In the genomic region with DNA sequence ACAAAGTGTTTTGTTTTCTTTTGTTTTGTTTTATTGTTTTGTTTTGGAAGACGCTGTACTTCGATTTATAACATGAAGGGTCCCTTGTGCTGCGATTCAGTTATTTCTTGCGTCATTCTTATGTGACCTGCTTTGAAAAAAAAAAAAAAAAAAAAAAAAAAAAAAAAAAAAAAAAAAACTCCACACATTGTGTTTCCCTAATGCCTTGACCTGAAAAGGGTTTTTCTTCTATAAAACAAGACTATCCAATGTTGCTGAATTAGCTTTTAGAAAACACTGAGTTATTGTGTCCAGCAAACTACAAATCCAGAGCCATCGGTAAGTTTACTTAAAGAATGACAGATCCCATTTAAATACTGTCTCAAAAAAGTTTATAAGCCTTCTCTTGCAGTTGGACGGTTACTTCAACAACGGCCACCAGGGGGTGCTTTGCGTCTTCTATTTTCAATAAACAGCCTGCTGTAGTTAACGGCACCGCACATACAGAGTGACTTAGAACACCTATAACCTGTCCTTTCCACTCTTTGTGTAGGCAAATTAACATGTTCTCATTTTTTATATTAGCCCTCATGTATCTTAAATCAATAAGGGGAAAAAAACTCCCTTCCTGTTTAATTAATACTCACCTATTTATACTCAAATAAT, we compare ENCODE assay signal across 8 mouse cellular contexts.
DNase-seq lines count a peak whose midpoint lies in the region; ATAC-seq lines count a peak whose summit lies in the region.

No protein-coding gene starts in this region.

- H3K9me3 ChIP-seq in liver, embryonic 11.5 days (ENCODE audit: control insufficient read depth, low read length): no peaks in the 10 kb centered on the region
- no peaks in the 10 kb centered on the region for H3K9me3 ChIP-seq in neural tube, embryonic 12.5 days

- H3K27ac ChIP-seq in liver, embryonic 11.5 days (ENCODE audit: low read depth, low read length): no peak overlapping the region
- H3K27ac ChIP-seq in neural tube, embryonic 12.5 days: no peak overlapping the region

- no peak overlapping the region for H3K4me2 ChIP-seq in liver, embryonic 11.5 days
- H3K4me2 ChIP-seq in neural tube, embryonic 12.5 days (replicated peaks): no peak overlapping the region

- no peak overlapping the region for H3K9ac ChIP-seq in liver, embryonic 11.5 days (ENCODE audit: low read depth, low read length)
- H3K9ac ChIP-seq in neural tube, embryonic 12.5 days: no peak overlapping the region

- no peaks in the 10 kb centered on the region for H3K27me3 ChIP-seq in liver, embryonic 11.5 days (replicated peaks; ENCODE audit: control insufficient read depth, insufficient read depth, low read length)
- H3K27me3 ChIP-seq in neural tube, embryonic 12.5 days (replicated peaks): no peaks in the 10 kb centered on the region

- 15% methylated on average over 10 of the region's 10 CpGs for WGBS in liver, embryonic 11.5 days
- 21% methylated on average over 10 of the region's 10 CpGs for WGBS in neural tube, embryonic 12.5 days

- no peaks in the 10 kb centered on the region for H3K4me1 ChIP-seq in liver, embryonic 11.5 days (replicated peaks; ENCODE audit: control insufficient read depth, insufficient read depth, low read length)
- H3K4me1 ChIP-seq in neural tube, embryonic 12.5 days: no peaks in the 10 kb centered on the region

- peak; percentile 75 for ATAC-seq in common myeloid progenitor, adult 5-6 weeks (replicated peaks; ENCODE audit: low read depth, poor library complexity, severe bottlenecking)
- no peak for ATAC-seq in liver, embryonic 11.5 days (replicated peaks; ENCODE audit: low FRiP score)
- peak; percentile 53; the same call in 1 of the 2 replicates for ATAC-seq in neural tube, embryonic 12.5 days (ENCODE audit: low FRiP score, low read depth)

- H3K36me3 ChIP-seq in liver, embryonic 11.5 days (ENCODE audit: control insufficient read depth, insufficient read depth, low read length): no peaks in the 10 kb centered on the region
- no peaks in the 10 kb centered on the region for H3K36me3 ChIP-seq in neural tube, embryonic 12.5 days

- intact Hi-C loops in gastrocnemius, postnatal 14 days (cut with DNase I; ENCODE audit: low total_unique reads): loop anchor here (2.0 kb wide), 1 partner anchor 119 kb away; no protein-coding TSS in a partner anchor

- H3K4me3 ChIP-seq in liver, embryonic 11.5 days (ENCODE audit: low read depth, low read length): no peak overlapping the region
- H3K4me3 ChIP-seq in neural tube, embryonic 12.5 days: no peak overlapping the region

- peak; percentile 22 for DNase-seq in 3134 (ENCODE audit: extremely low read depth, insufficient read length, low spot score)
- peak; percentile 63 for DNase-seq in WW6 (ENCODE audit: low read depth, low spot score)
- peak; percentile 77 for DNase-seq in gastrocnemius, postnatal 14 days
- peak; percentile 93 for DNase-seq in kidney, postnatal 10 days
- DNase-seq in liver, embryonic 11.5 days (ENCODE audit: low spot score): peak; percentile 65
- peak; percentile 50 to 55 for DNase-seq in thymus, adult 18-20 months

Comparison
In these comparisons a context has a peak if more than half of its experiments do, and no peak if none do; other contexts are left out.
1. DNase-seq: peak in every context shown above with its lines; median percentile 93 in kidney, postnatal 10 days; 77 in gastrocnemius, postnatal 14 days; 65 in liver, embryonic 11.5 days; 63 in WW6; 52 in thymus, adult 18-20 months; 22 in 3134.